Comparison of ENCODE assay signal across 17 mouse cellular contexts in the genomic region with DNA sequence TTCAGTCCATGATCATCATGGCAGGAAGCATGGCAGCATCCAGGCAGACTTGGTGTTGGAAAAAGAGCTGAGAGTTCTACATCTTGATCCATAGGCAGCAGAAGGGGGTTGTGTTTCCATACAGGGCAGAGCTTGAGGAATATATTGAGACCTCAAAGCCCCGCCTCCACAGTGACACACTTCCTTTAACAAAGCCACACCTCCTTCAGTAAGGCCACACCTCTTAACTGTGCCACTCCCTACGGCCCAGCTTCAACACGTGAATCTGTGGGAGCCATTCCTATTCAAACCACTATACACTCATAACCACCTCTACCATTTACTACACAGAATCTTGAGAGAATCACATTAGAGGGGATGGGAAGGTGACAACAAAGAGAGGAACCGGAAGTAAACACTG. TPM values are rescaled to one million over a fixed set of nuclear protein-coding genes. Genes with fewer than 3 reads are reported as not detected.
A peak's percentile ranks its signal among the peaks of the same experiment; 100 is the strongest.
DNase-seq lines count a peak whose midpoint lies in the region; ATAC-seq and TF ChIP-seq lines count a peak whose summit lies in the region.
"Had no signal": no experiment of that assay in that cellular context is flagged by ENCODE, and none has a peak within 500 bp of the region (broad histone marks: within the 10 kb centered on the region; RNA-seq: fewer than 3 reads in every experiment).

No protein-coding gene starts in this region.

- no peak for DNase-seq in midbrain, embryonic 11.5 days (ENCODE audit: low spot score, missing footprints)
- no peak for DNase-seq in liver, embryonic 14.5 days (ENCODE audit: low read depth in 3 of 3, low spot score in 3 of 3)
- DNase-seq in layer of hippocampus, postnatal 25 days (ENCODE audit: extremely low spot score in 1 of 2, low spot score in 1 of 2), result no peak
- DNase-seq in forebrain, postnatal 0 days, result no peak
- DNase-seq in cerebellum, adult 2 months, result no peak
- DNase-seq: cerebellum, adult 11 months; cerebellum, postnatal 36 days; left cerebral cortex, postnatal 4 days; lung, adult 18-20 months; lung, postnatal 4 days had no signal

- no peak overlapping the region for H3K27ac ChIP-seq in midbrain, embryonic 15.5 days
- H3K27ac ChIP-seq in midbrain, embryonic 11.5 days (ENCODE audit: low read depth, low read length), result no peak overlapping the region
- H3K27ac ChIP-seq in brown adipose tissue, adult 24 weeks (replicated peaks; ENCODE audit: low read depth, low read length), result 0 out of 2 replicates have a peak overlapping the region, but pooled peaks have one; percentile 35
- H3K27ac ChIP-seq in liver, embryonic 14.5 days, result no peak overlapping the region
- H3K27ac ChIP-seq in kidney, embryonic 14.5 days (ENCODE audit: low read depth, low read length), result no peak overlapping the region
- H3K27ac ChIP-seq in forebrain, postnatal 0 days (ENCODE audit: low read depth, low read length), result no peak overlapping the region
- no peak overlapping the region for H3K27ac ChIP-seq in cerebellum, adult 2 months (ENCODE audit: insufficient read depth, low read length)
- H3K27ac ChIP-seq: forebrain, embryonic 12.5 days; midbrain, embryonic 13.5 days had no signal

- no peak for TF ChIP-seq POLR2A in cerebellum, adult 2 months (IDR thresholded peaks at IDR 0.05; ENCODE audit: borderline replicate concordance, insufficient read depth, low read length)

- 0 out of 2 replicates have a peak, but pooled peaks have one; percentile 31 for ATAC-seq in midbrain, embryonic 15.5 days (replicated peaks)
- ATAC-seq in midbrain, embryonic 11.5 days (ENCODE audit: low FRiP score), result no peak
- peak; percentile 20; the same call in 1 of the 2 replicates for ATAC-seq in liver, embryonic 14.5 days (ENCODE audit: insufficient read depth)
- ATAC-seq in kidney, embryonic 14.5 days (ENCODE audit: low FRiP score, low TSS enrichment), result no peak
- ATAC-seq in forebrain, postnatal 0 days, result no peak
- ATAC-seq: inflammation-experienced regulatory T-cells, adult 6 months; midbrain, embryonic 13.5 days had no signal

- TF ChIP-seq EP300 in liver, embryonic 14.5 days (IDR thresholded peaks at IDR 0.05; ENCODE audit: low read depth), result no peak

- no peaks in the 10 kb centered on the region for H3K27me3 ChIP-seq in midbrain, embryonic 15.5 days (replicated peaks)
- no peaks in the 10 kb centered on the region for H3K27me3 ChIP-seq in midbrain, embryonic 11.5 days (ENCODE audit: control insufficient read depth, insufficient read depth, low read length)
- H3K27me3 ChIP-seq in liver, embryonic 14.5 days (ENCODE audit: control insufficient read depth, insufficient read depth, low read length), result no peaks in the 10 kb centered on the region
- no peaks in the 10 kb centered on the region for H3K27me3 ChIP-seq in kidney, embryonic 14.5 days (ENCODE audit: control insufficient read depth, insufficient read depth, low read length)
- H3K27me3 ChIP-seq in forebrain, postnatal 0 days (ENCODE audit: insufficient read depth, low read length), result no peaks in the 10 kb centered on the region
- H3K27me3 ChIP-seq in cerebellum, adult 2 months (ENCODE audit: control insufficient read depth, insufficient read depth, low read length), result no peaks in the 10 kb centered on the region
- H3K27me3 ChIP-seq: forebrain, embryonic 12.5 days; midbrain, embryonic 13.5 days had no signal

- no peak overlapping the region for H3K4me3 ChIP-seq in midbrain, embryonic 15.5 days
- H3K4me3 ChIP-seq in midbrain, embryonic 11.5 days (ENCODE audit: low read depth, low read length), result no peak overlapping the region
- no peak overlapping the region for H3K4me3 ChIP-seq in brown adipose tissue, adult 24 weeks (ENCODE audit: insufficient read depth, low read depth, low read length)
- H3K4me3 ChIP-seq in liver, embryonic 14.5 days (ENCODE audit: insufficient read depth in 1 of 2, low read depth in 2 of 2, low read length in 2 of 2), result no peak overlapping the region
- no peak overlapping the region for H3K4me3 ChIP-seq in kidney, embryonic 14.5 days (ENCODE audit: low read length)
- H3K4me3 ChIP-seq in forebrain, postnatal 0 days (ENCODE audit: low read depth, low read length), result no peak overlapping the region
- H3K4me3 ChIP-seq in cerebellum, adult 2 months (replicated peaks; ENCODE audit: insufficient read depth, low read depth, low read length), result no peak overlapping the region
- H3K4me3 ChIP-seq: forebrain, embryonic 12.5 days; midbrain, embryonic 13.5 days had no signal

- no peak overlapping the region for H3K4me2 ChIP-seq in midbrain, embryonic 15.5 days
- H3K4me2 ChIP-seq in midbrain, embryonic 11.5 days, result no peak overlapping the region
- H3K4me2 ChIP-seq in liver, embryonic 14.5 days (ENCODE audit: low read depth), result no peak overlapping the region
- H3K4me2 ChIP-seq in kidney, embryonic 14.5 days (replicated peaks; ENCODE audit: low read depth, low read length), result no peak overlapping the region
- no peak overlapping the region for H3K4me2 ChIP-seq in forebrain, postnatal 0 days (ENCODE audit: low read depth)
- H3K4me2 ChIP-seq: forebrain, embryonic 12.5 days; heart, embryonic 11.5 days; midbrain, embryonic 13.5 days had no signal

- 92% methylated on average over 4 of the region's 4 CpGs for WGBS in midbrain, embryonic 15.5 days
- 87% methylated on average over 4 of the region's 4 CpGs for WGBS in midbrain, embryonic 11.5 days
- WGBS in liver, embryonic 14.5 days (ENCODE audit: insufficient replicate concordance), result 62% methylated on average over 4 of the region's 4 CpGs
- 89% methylated on average over 4 of the region's 4 CpGs for WGBS in kidney, embryonic 14.5 days
- 91% methylated on average over 4 of the region's 4 CpGs for WGBS in forebrain, postnatal 0 days
- 88% methylated on average over 4 of the region's 4 CpGs for WGBS in cerebellum, adult 2 months

- no peaks in the 10 kb centered on the region for H3K9me3 ChIP-seq in midbrain, embryonic 15.5 days
- H3K9me3 ChIP-seq in midbrain, embryonic 11.5 days (ENCODE audit: control insufficient read depth, low read length), result no peaks in the 10 kb centered on the region
- H3K9me3 ChIP-seq in liver, embryonic 14.5 days (ENCODE audit: control insufficient read depth, low read length), result no peaks in the 10 kb centered on the region
- no peaks in the 10 kb centered on the region for H3K9me3 ChIP-seq in kidney, embryonic 14.5 days (ENCODE audit: control insufficient read depth, low read length)
- no peaks in the 10 kb centered on the region for H3K9me3 ChIP-seq in forebrain, postnatal 0 days (ENCODE audit: low read length)
- H3K9me3 ChIP-seq: forebrain, embryonic 12.5 days; midbrain, embryonic 13.5 days had no signal

- H3K9ac ChIP-seq in midbrain, embryonic 15.5 days, result no peak overlapping the region
- H3K9ac ChIP-seq in midbrain, embryonic 11.5 days (ENCODE audit: low read length), result no peak overlapping the region
- H3K9ac ChIP-seq in liver, embryonic 14.5 days (replicated peaks), result no peak overlapping the region
- H3K9ac ChIP-seq in kidney, embryonic 14.5 days (ENCODE audit: low read depth, low read length), result no peak overlapping the region
- no peak overlapping the region for H3K9ac ChIP-seq in forebrain, postnatal 0 days
- H3K9ac ChIP-seq: forebrain, embryonic 12.5 days; midbrain, embryonic 13.5 days had no signal

- peaks cover 10% of the 10 kb centered on the region for H3K4me1 ChIP-seq in midbrain, embryonic 15.5 days
- H3K4me1 ChIP-seq in midbrain, embryonic 11.5 days (ENCODE audit: control insufficient read depth, insufficient read depth, low read length), result no peaks in the 10 kb centered on the region
- H3K4me1 ChIP-seq in brown adipose tissue, adult 24 weeks (ENCODE audit: control insufficient read depth, insufficient read depth, insufficient read length, low read length), result peaks cover 23% of the 10 kb centered on the region
- H3K4me1 ChIP-seq in liver, embryonic 14.5 days (replicated peaks; ENCODE audit: control insufficient read depth in 2 of 2, insufficient read depth in 2 of 2, low read length in 1 of 2), result peaks cover under 1 to 21% of the 10 kb centered on the region in 2 experiments; a peak in 3 of 4 replicates
- H3K4me1 ChIP-seq in kidney, embryonic 14.5 days (ENCODE audit: control insufficient read depth, insufficient read depth, low read length), result peaks cover 18% of the 10 kb centered on the region
- peaks cover 9% of the 10 kb centered on the region; the same call in 1 of the 2 replicates for H3K4me1 ChIP-seq in forebrain, postnatal 0 days (ENCODE audit: insufficient read depth)
- H3K4me1 ChIP-seq in cerebellum, adult 2 months (ENCODE audit: control insufficient read depth, insufficient read depth, low read length), result peaks cover 2% of the 10 kb centered on the region

- no peak for TF ChIP-seq CTCF in liver, embryonic 14.5 days (IDR thresholded peaks at IDR 0.05; ENCODE audit: low read depth)
- no peak for TF ChIP-seq CTCF in forebrain, postnatal 0 days (IDR thresholded peaks at IDR 0.05; ENCODE audit: low read depth)
- TF ChIP-seq CTCF in cerebellum, adult 2 months (IDR thresholded peaks at IDR 0.05; ENCODE audit: borderline replicate concordance, insufficient read depth, low read depth, low read length), result no peak

- no peaks in the 10 kb centered on the region for H3K36me3 ChIP-seq in midbrain, embryonic 15.5 days (replicated peaks)
- no peaks in the 10 kb centered on the region for H3K36me3 ChIP-seq in midbrain, embryonic 11.5 days (ENCODE audit: control insufficient read depth, insufficient read depth, low read length)
- no peaks in the 10 kb centered on the region for H3K36me3 ChIP-seq in liver, embryonic 14.5 days (replicated peaks; ENCODE audit: control insufficient read depth, insufficient read depth, low read depth)
- H3K36me3 ChIP-seq in kidney, embryonic 14.5 days (ENCODE audit: control insufficient read depth, insufficient read depth, low read length), result no peaks in the 10 kb centered on the region
- H3K36me3 ChIP-seq in forebrain, postnatal 0 days (ENCODE audit: insufficient read depth), result no peaks in the 10 kb centered on the region
- H3K36me3 ChIP-seq: forebrain, embryonic 12.5 days; midbrain, embryonic 13.5 days had no signal

RNA-seq across cellular contexts. Expression of a gene that starts 6.9 kb away (rescaled TPM):
- 15.2 and 25.4 TPM in 2 replicates for polyA plus RNA-seq in midbrain, embryonic 15.5 days (2015; fragmentation: Nextera tagmentation; extraction: Ambion mirVana)
- 5.8 and 6.7 TPM in 2 replicates for polyA plus RNA-seq in midbrain, embryonic 11.5 days (2014; fragmentation: Nextera tagmentation; extraction: Ambion mirVana)
- polyA plus RNA-seq in brown adipose tissue, adult 24 weeks (2012; ENCODE audit: insufficient read depth, insufficient read length, missing spikeins), result 3.8 and 7.1 TPM in 2 replicates
- polyA plus RNA-seq in liver, embryonic 14.5 days (2012; rRNA removed), result 2.7 and 2.8 TPM in 2 replicates
- polyA plus RNA-seq in liver, embryonic 14.5 days (2014; fragmentation: Nextera tagmentation; extraction: Ambion mirVana), result 3.4 and 4.4 TPM in 2 replicates
- 10 to 100 TPM; 17.8 to 18.9 TPM for total RNA-seq in layer of hippocampus, postnatal 25 days (2021)
- 11.1 and 18.6 TPM in 2 replicates for polyA plus RNA-seq in kidney, embryonic 14.5 days (2014; fragmentation: Nextera tagmentation; extraction: Ambion mirVana)
- 12.6 and 20.8 TPM in 2 replicates for total RNA-seq in forebrain, postnatal 0 days (2014; rRNA removed)
- 8.1 and 12.7 TPM in 2 replicates for polyA plus RNA-seq in forebrain, postnatal 0 days (2015; fragmentation: Nextera tagmentation; extraction: Ambion mirVana)
- 24.4 and 26.4 TPM in 2 replicates for polyA plus RNA-seq in cerebellum, adult 2 months (2012; rRNA removed)

Comparison
In these comparisons a context has a peak if more than half of its experiments do, and no peak if none do; other contexts are left out.
1. ATAC-seq: peak in midbrain, embryonic 15.5 days (single experiment) and liver, embryonic 14.5 days (single experiment); none in midbrain, embryonic 11.5 days (single experiment), kidney, embryonic 14.5 days (single experiment) and forebrain, postnatal 0 days (single experiment).